Mouse (Mus musculus) heart, embryonic 12.5 days (tissue): Measurements from ENCODE around the gene Tmem210. TPM values are rescaled to one million over a fixed set of nuclear protein-coding genes. Genes with fewer than 3 reads are reported as not detected.

Source experiments
- ATAC-seq: fragments of 200-750 bp; cut with Nextera tagmentation; 2 replicates; pipeline ENCODE4 v1.8.0; 2017; ENCODE audit warnings: moderate TSS enrichment, moderate library complexity; ENCODE audit not compliant: insufficient number of reproducible peaks, low FRiP score
- H3K27ac ChIP-seq: fragments of 300-500 bp; sonication (generic); 2 replicates; pipeline ENCODE4 v1.5.1; 2016; ENCODE audit warnings: mild to moderate bottlenecking, moderate library complexity; ENCODE audit not compliant: poor library complexity, severe bottlenecking
- H3K27me3 ChIP-seq: fragments of 300-500 bp; sonication (generic); replicated peaks from 2 replicates; pipeline ENCODE4 v1.6.1; 2016; ENCODE audit warnings: mild to moderate bottlenecking, moderate library complexity
- H3K36me3 ChIP-seq: fragments of 300-500 bp; sonication (generic); 2 replicates; pipeline ENCODE4 v1.6.1; 2016; ENCODE audit warnings: mild to moderate bottlenecking, moderate library complexity
- H3K4me1 ChIP-seq: fragments of 300-500 bp; sonication (generic); replicated peaks from 2 replicates; pipeline ENCODE4 v1.6.1; 2016; ENCODE audit warnings: mild to moderate bottlenecking
- H3K4me2 ChIP-seq: fragments of 300-500 bp; sonication (generic); 2 replicates; pipeline ENCODE4 v1.6.1; 2016; ENCODE audit warnings: mild to moderate bottlenecking, moderate library complexity
- H3K4me3 ChIP-seq: fragments of 300-500 bp; sonication (generic); 2 replicates; pipeline ENCODE4 v1.5.1; 2016; ENCODE audit warnings: mild to moderate bottlenecking
- H3K9ac ChIP-seq: fragments of 300-500 bp; sonication (generic); 2 replicates; pipeline ENCODE4 v1.6.1; 2016; ENCODE audit warnings: mild to moderate bottlenecking, moderate library complexity
- H3K9me3 ChIP-seq: fragments of 300-500 bp; sonication (generic); replicated peaks from 2 replicates; pipeline ENCODE4 v1.6.1; 2016; ENCODE audit warnings: mild to moderate bottlenecking, moderate library complexity
- WGBS: fragments of 180-500 bp; shearing (Covaris S2); methylation state at CpG from one replicate; pipeline ENCODE4 v1.1.7; 2016; 5-methylcytosine and 5-hydroxymethylcytosine counted together
- polyA plus RNA-seq: library from polyadenylated mRNA; unstranded; fragments of >200 nt; fragmentation: Nextera tagmentation; extraction: Ambion mirVana; gene quantifications from 2 replicates; pipeline ENCODE4 v1.2.1, GENCODE M21; 2016

Tmem210 gene
- polyA plus RNA-seq, 1 experiment from 2014 or later = not detected

DNA sequence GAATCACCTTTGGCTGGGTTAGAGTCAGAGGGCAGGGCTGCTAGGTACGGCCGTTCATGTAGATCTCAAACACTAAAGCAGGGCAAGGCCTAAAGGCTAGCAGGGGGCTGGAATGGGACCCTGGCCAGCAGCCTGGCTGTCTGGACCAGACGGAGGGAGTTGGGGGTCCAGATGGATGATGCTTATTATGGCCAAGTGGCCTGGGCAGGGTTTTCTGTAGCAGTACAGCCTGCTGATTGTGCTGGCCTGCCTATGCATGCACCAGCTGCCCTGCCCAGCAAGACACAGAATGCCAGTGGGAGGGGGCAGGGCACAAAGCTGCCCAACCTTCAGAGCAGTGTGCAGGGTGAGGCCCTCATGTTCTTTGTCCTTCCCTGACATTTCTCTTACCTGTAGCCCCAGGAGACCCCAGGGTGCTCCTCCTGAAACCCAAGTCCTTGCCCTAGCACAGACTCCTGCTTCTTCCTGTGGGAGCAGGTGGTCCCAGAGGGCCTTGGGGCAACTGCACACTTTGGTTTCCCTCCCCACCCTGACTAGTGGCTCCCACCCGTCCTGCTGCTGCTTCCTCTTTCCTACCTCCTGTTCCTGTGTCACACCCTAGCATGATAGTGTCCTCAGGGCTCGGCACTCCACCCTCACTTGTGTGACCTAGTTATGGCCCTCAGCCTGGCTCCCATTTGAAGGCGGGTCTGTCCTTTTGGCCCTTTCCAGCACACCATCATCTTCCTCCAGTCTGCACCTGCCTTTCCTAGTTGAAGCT is 21.9 kb upstream of the Tmem210 start:
- no peak overlapping the region for H3K9ac ChIP-seq

GRCm38 (mm10) chr2:25266720-25267119 is 21.2 kb upstream of the Tmem210 start:
- peaks cover 18% of the 10 kb centered on the region for H3K27me3 ChIP-seq
- H3K9me3 ChIP-seq = no peaks in the 10 kb centered on the region
- H3K36me3 ChIP-seq = peaks cover 27% of the 10 kb centered on the region
- H3K27ac ChIP-seq = no peak overlapping the region
- no peak overlapping the region for H3K9ac ChIP-seq
- peak overlapping the region; percentile 30; the same call in 1 of the 2 replicates for H3K4me2 ChIP-seq
- WGBS = 42% methylated on average over 2 of the region's 2 CpGs
- no peak overlapping the region for H3K4me3 ChIP-seq
- H3K4me1 ChIP-seq = peaks cover 55% of the 10 kb centered on the region
- no peak for ATAC-seq

More for the DNA sequence above, 21.9 kb upstream of the Tmem210 start:
- no peak overlapping the region for H3K27ac ChIP-seq
- H3K27me3 ChIP-seq = peaks cover 18% of the 10 kb centered on the region
- H3K4me1 ChIP-seq = peaks cover 49% of the 10 kb centered on the region
- ATAC-seq = no peak
- WGBS = 58% methylated on average over 6 of the region's 6 CpGs
- H3K9me3 ChIP-seq = no peaks in the 10 kb centered on the region
- H3K4me3 ChIP-seq = no peak overlapping the region
- peak overlapping the region; percentile 30; the same call in 1 of the 2 replicates for H3K4me2 ChIP-seq
- peaks cover 27% of the 10 kb centered on the region for H3K36me3 ChIP-seq

DNA sequence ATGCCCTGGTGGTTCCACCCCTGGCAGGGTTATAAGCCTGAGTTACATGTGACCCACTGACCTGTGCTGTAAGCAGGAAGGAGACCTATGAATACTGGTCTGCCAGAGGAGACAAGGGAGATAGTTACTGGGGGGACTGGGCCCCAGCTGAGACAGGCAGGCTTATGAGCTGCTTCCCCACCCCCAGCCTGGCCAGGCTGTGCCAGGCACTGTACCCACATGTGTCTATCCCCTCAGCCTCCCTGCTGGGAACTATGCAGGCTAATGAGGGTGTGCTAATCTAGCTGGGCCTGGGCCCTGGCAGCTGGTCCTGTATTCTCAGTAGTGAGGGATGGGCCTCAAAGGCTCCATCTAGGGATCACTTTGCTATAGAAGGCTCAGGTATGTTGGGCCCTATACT is 20.7 kb upstream of the Tmem210 start:
- no peak for ATAC-seq
- Histone ChIP-seq H3K9ac (no peak overlapping the region), H3K27ac (no peak overlapping the region), H3K4me3 (no peak overlapping the region), H3K4me1 (peaks cover 55% of the 10 kb centered on the region), H3K4me2 (no peak overlapping the region), H3K9me3 (no peaks in the 10 kb centered on the region), H3K36me3 (peaks cover 27% of the 10 kb centered on the region), H3K27me3 (peaks cover 18% of the 10 kb centered on the region)

DNA sequence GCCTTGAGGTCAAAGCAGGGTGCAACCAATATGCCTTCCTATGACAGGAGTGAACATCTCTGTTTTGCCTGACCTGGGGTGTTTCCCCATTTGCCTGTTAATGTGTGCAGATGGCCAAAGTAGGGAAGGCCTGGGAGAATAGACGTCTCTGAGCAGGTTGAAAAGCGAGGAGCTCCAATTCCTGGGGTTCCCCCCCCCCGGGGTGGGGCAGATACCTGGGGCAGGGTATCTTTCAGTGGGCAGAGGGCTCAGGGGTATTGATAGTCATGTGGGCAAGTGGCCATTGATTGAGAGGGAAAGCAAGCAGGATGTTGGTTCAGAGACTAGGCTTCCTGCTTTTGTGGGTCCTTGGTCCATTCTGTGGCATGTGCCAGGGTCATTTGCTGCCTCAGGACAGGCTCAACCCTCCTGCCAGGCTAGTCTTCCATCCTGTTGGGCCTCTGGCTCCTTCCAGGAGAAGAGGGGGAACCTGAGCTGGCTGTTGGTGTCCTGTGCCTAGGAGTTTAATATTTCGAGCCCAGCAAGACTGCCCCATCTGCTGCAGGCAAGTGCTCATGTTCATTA is 20.1 kb upstream of the Tmem210 start:
- Histone ChIP-seq H3K4me3 (no peak overlapping the region), H3K27me3 (peaks cover 18% of the 10 kb centered on the region), H3K4me2 (no peak overlapping the region), H3K27ac (no peak overlapping the region), H3K36me3 (peaks cover 27% of the 10 kb centered on the region), H3K9me3 (no peaks in the 10 kb centered on the region), H3K9ac (no peak overlapping the region), H3K4me1 (peaks cover 55% of the 10 kb centered on the region)
- WGBS = 68% methylated on average over 4 of the region's 4 CpGs
- no peak for ATAC-seq

- H3K27me3 ChIP-seq = no peaks in the 10 kb centered on the region
- under 1% methylated on average over 55 of the region's 55 CpGs for WGBS
- peak within 1 kb of the TSS; percentile 90 for H3K9ac ChIP-seq
- no peaks in the 10 kb centered on the region for H3K9me3 ChIP-seq
- H3K27ac ChIP-seq = peak within 1 kb of the TSS; percentile 77
- ATAC-seq = peak; percentile 98
- H3K4me3 ChIP-seq = peak within 1 kb of the TSS; percentile 84
- H3K4me2 ChIP-seq = peak within 1 kb of the TSS; percentile 93
- H3K4me1 ChIP-seq = peaks cover 34% of the 10 kb centered on the region
- H3K36me3 ChIP-seq = peaks cover 63% of the 10 kb centered on the region
These were observed 16.0 kb upstream of the Tmem210 start, which contains the start of the genes Ssna1 and Anapc2 for GRCm38 (mm10) chr2:25271827-25272511. Gene Ssna1, minus strand, starts transcription at chr2:25272438. Gene Anapc2, plus strand, starts transcription at chr2:25272478.

- Histone ChIP-seq H3K9me3 (no peaks in the 10 kb centered on the region), H3K4me2 (peak overlapping the region; percentile 93), H3K4me3 (peak overlapping the region; percentile 84), H3K27me3 (no peaks in the 10 kb centered on the region), H3K36me3 (peaks cover 68% of the 10 kb centered on the region), H3K4me1 (peaks cover 29% of the 10 kb centered on the region), H3K9ac (peak overlapping the region; percentile 90), H3K27ac (peak overlapping the region; percentile 24)
- ATAC-seq = peak; percentile 43
- WGBS = under 1% methylated on average over 28 of the region's 29 CpGs
These were observed 15.4 kb upstream of the Tmem210 start for GRCm38 (mm10) chr2:25272515-25272914.

DNA sequence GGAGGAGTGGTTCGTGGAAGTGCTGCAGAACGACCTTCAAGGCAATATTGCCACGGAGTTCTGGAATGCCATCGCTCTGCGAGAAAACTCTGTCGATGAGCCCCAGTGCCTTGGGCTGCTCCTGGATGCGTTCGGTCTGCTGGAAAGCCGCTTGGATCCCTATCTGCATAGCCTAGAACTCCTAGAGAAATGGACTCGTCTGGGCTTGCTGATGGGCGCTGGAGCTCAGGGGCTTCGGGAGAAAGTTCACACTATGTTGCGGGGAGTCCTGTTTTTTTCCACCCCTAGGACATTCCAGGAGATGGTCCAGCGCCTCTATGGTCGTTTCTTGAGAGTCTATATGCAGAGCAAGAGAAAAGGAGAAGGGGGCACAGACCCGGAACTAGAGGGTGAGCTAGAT is 14.9 kb upstream of the Tmem210 start:
- 27% methylated on average over 16 of the region's 16 CpGs for WGBS
- peak overlapping the region; percentile 84 for H3K4me3 ChIP-seq
- H3K27ac ChIP-seq = no peak overlapping the region
- H3K9ac ChIP-seq = peak overlapping the region; percentile 90
- no peak for ATAC-seq
- no peaks in the 10 kb centered on the region for H3K27me3 ChIP-seq
- H3K4me2 ChIP-seq = peak overlapping the region; percentile 93
- peaks cover 73% of the 10 kb centered on the region for H3K36me3 ChIP-seq
- H3K9me3 ChIP-seq = no peaks in the 10 kb centered on the region
- H3K4me1 ChIP-seq = peaks cover 26% of the 10 kb centered on the region

GRCm38 (mm10) chr2:25278928-25279882 is 8.7 kb upstream of the Tmem210 start:
- H3K9me3 ChIP-seq = no peaks in the 10 kb centered on the region
- no peak overlapping the region for H3K9ac ChIP-seq
- H3K27ac ChIP-seq = no peak overlapping the region
- no peaks in the 10 kb centered on the region for H3K27me3 ChIP-seq
- no peak for ATAC-seq
- H3K4me3 ChIP-seq = no peak overlapping the region
- WGBS = 59% methylated on average over 13 of the region's 13 CpGs
- H3K4me2 ChIP-seq = no peak overlapping the region
- H3K4me1 ChIP-seq = 0 out of 2 replicates have a peak, but pooled peaks cover 1% of the 10 kb centered on the region
- peaks cover 96% of the 10 kb centered on the region for H3K36me3 ChIP-seq

DNA sequence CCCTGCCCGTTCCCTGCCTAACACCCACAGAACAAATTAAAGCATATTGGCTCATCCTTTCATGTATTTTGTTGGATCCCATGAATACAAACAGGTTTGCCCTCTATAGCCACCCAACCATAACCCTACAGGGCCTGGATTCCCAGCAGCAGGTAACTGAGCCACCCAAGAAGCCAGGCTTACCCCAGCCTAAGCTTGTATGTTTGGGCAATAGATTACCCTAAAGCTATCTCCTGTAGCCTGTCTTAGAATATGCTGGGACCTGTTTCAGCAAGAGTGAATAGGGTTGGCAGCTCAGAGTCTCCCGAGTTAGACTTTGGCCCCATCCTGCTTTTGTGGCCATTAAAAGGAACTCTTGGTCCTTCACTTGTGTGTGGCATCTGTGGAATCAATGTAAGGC is 2.4 kb upstream of the Tmem210 start:
- H3K4me2 ChIP-seq = no peak overlapping the region
- 92% methylated on average over 2 of the region's 2 CpGs for WGBS
- H3K27me3 ChIP-seq = peaks cover 42% of the 10 kb centered on the region
- H3K4me3 ChIP-seq = no peak overlapping the region
- no peak for ATAC-seq
- no peaks in the 10 kb centered on the region for H3K9me3 ChIP-seq
- H3K9ac ChIP-seq = no peak overlapping the region
- peaks cover 24% of the 10 kb centered on the region for H3K4me1 ChIP-seq
- peaks cover 56% of the 10 kb centered on the region for H3K36me3 ChIP-seq
- no peak overlapping the region for H3K27ac ChIP-seq

DNA sequence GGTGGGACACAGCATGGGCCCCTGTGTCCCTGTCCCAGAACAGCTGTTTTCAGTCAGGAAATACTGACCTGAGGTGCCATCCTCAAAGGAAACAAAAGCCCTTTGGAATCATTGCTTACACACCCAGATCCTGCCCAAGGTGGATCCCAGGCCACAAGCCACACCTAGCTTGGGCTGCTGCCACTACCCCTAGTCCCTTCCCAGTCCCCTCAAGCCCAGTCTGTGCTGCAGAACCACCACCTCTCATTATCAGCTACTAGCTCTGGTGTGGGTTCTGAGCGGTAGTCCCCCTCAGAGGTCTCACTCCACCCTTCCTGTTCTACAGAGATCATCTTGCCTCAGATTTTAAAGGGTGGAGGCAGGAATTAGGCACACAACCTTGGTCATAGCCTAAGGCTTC is 1.6 kb upstream of the Tmem210 start:
- Histone ChIP-seq H3K27ac (no peak overlapping the region), H3K9me3 (no peaks in the 10 kb centered on the region), H3K9ac (no peak overlapping the region), H3K4me1 (peaks cover 32% of the 10 kb centered on the region), H3K36me3 (peaks cover 48% of the 10 kb centered on the region), H3K4me2 (no peak overlapping the region), H3K27me3 (peaks cover 49% of the 10 kb centered on the region), H3K4me3 (no peak overlapping the region)
- 58% methylated on average over 1 of the region's 1 CpGs for WGBS
- ATAC-seq = no peak
